9 mouse cellular contexts compared by ENCODE assay signal in the genomic region with DNA sequence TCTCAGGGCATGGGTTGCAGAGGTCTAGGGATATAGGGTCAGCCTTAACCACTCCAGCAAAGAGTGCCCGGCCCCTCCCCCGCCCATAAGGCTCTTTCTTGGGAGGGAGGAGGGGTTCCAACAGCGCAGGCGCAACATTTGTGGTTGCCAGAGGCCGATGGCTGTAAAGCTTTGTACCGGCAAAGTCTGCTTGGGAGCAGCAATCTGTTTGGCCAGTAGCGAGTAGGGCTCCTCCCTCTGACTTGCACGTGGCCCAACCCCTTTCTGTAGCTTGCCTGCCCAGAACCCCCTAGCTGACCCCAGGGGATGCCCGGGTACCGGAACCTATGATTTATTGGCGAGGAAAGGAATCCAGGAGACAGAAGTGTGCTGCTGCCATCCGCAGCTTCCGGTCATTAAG. TPM values are rescaled to one million over a fixed set of nuclear protein-coding genes. Genes with fewer than 3 reads are reported as not detected.
DNase-seq lines count a peak whose midpoint lies in the region; ATAC-seq and TF ChIP-seq lines count a peak whose summit lies in the region.
"Had no signal": no experiment of that assay in that cellular context is flagged by ENCODE, and none has a peak within 500 bp of the region (broad histone marks: within the 10 kb centered on the region; RNA-seq: fewer than 3 reads in every experiment).

No protein-coding gene starts in this region.

- no peaks in the 10 kb centered on the region for H3K36me3 ChIP-seq in E14TG2a.4 (ENCODE audit: insufficient read depth, low read length)
- H3K36me3 ChIP-seq in heart, adult 2 months (ENCODE audit: control insufficient read depth, insufficient read depth, low read length) = no peaks in the 10 kb centered on the region

- peaks cover 49% of the 10 kb centered on the region for H3K27me3 ChIP-seq in E14TG2a.4 (ENCODE audit: insufficient read depth, low read length)
- peaks cover 16% of the 10 kb centered on the region for H3K27me3 ChIP-seq in heart, adult 2 months (ENCODE audit: control insufficient read depth, insufficient read depth, low read length)

- peaks cover 76% of the 10 kb centered on the region for H3K4me1 ChIP-seq in E14TG2a.4 (replicated peaks; ENCODE audit: low read depth, low read length)
- no peaks in the 10 kb centered on the region; the same call in 1 of the 2 replicates for H3K4me1 ChIP-seq in heart, adult 2 months (ENCODE audit: control insufficient read depth, insufficient read depth, low read length)

- TF ChIP-seq POLR2A in heart, adult 2 months (IDR thresholded peaks at IDR 0.05; ENCODE audit: insufficient read depth, low read depth, low read length) = no peak

- H3K4me3 ChIP-seq in E14TG2a.4 (replicated peaks; ENCODE audit: low read length) = peak overlapping the region; percentile 87
- no peak overlapping the region for H3K4me3 ChIP-seq in heart, adult 2 months

- H3K9me3 ChIP-seq in E14TG2a.4 (ENCODE audit: low read length) = no peaks in the 10 kb centered on the region

- ATAC-seq in monocyte, adult 5-6 weeks (replicated peaks; ENCODE audit: insufficient number of reproducible peaks, low FRiP score, low TSS enrichment, poor library complexity, severe bottlenecking) = no peak

- 3% methylated on average over 13 of the region's 13 CpGs for WGBS in heart, adult 2 months

- DNase-seq in cerebellum, adult 9-10 months = peak; percentile 75
- DNase-seq in frontal cortex, adult 2 months (ENCODE audit: extremely low spot score in 1 of 2, low spot score in 1 of 2) = peak; percentile 72 to 82
- peak; percentile 83 for DNase-seq in left cerebral cortex, postnatal 4 days
- DNase-seq in right cerebral cortex, postnatal 10 days (ENCODE audit: low spot score in 2 of 2) = peak; percentile 88 to 91
- no peak for DNase-seq in heart, adult 2 months
- no peak for DNase-seq in thymus, postnatal 0 days (ENCODE audit: low spot score)

- H3K9ac ChIP-seq in heart, adult 2 months (ENCODE audit: low read depth, low read length) = no peak overlapping the region

- no peak for TF ChIP-seq EP300 in heart, adult 2 months (IDR thresholded peaks at IDR 0.05; ENCODE audit: insufficient read depth, low read depth, low read length)

- intact Hi-C loops in left cerebral cortex, postnatal 4 days (cut with DNase I) = no loop called here
- intact Hi-C loops in heart, adult 2 months (cut with DNase I) = no loop called here

- H3K79me2 ChIP-seq in heart, adult 2 months (replicated peaks; ENCODE audit: control insufficient read depth, insufficient read depth, low read length) = no peaks in the 10 kb centered on the region

- H3K27ac ChIP-seq in heart, adult 2 months = no peak overlapping the region

- TF ChIP-seq CTCF in E14TG2a.4 (conservative IDR thresholded peaks at IDR 0.05; ENCODE audit: low read length) = no peak
- no peak for TF ChIP-seq CTCF in heart, adult 2 months (IDR thresholded peaks at IDR 0.05)

RNA-seq across cellular contexts. Expression of a gene that starts 2.4 kb away (rescaled TPM):
- 289 and 299 TPM in 2 replicates for polyA plus RNA-seq in frontal cortex, adult 2 months (2012; rRNA removed)
- total RNA-seq in left cerebral cortex, postnatal 4 days (2021) = 1,000 to 10,000 TPM; 1,527 to 1,566 TPM
- total RNA-seq in heart, adult 2 months (2021) = under 1 TPM; 0.55 to 0.77 TPM
- polyA plus RNA-seq in heart, adult 2 months (2012; rRNA removed) = 0.59 and 0.97 TPM in 2 replicates
- total RNA-seq in monocyte, adult 5-6 weeks (2017) = 0.29 to 0.68 TPM in 2 of 3 replicates, not detected in the other
- 5.3 and 6.3 TPM in 2 replicates for polyA plus RNA-seq in thymus, postnatal 0 days (2015; fragmentation: Nextera tagmentation; extraction: Ambion mirVana)
- total RNA-seq: hematopoietic stem cell, adult 5-6 weeks had no signal

Comparison
In these comparisons a context has a peak if more than half of its experiments do, and no peak if none do; other contexts are left out.
1. DNase-seq: peak in cerebellum, adult 9-10 months (single experiment), frontal cortex, adult 2 months (2 of 2), left cerebral cortex, postnatal 4 days (single experiment) and right cerebral cortex, postnatal 10 days (2 of 2); none in heart, adult 2 months (0 of 2) and thymus, postnatal 0 days (single experiment).
2. RNA of a gene that starts 2.4 kb away (total RNA-seq): 1,527 to 1,566 TPM in left cerebral cortex, postnatal 4 days; 0.55 to 0.77 TPM in heart, adult 2 months and 0.29 to 0.68 TPM in monocyte, adult 5-6 weeks; every median in the first group is over 100 times any median in the second.